Comparison of ENCODE assay signal across 20 mouse cellular contexts in genomic region chr7:78623686-78624085, GRCm38 (mm10).
DNase-seq lines count a peak whose midpoint lies in the region; ATAC-seq lines count a peak whose summit lies in the region.
"Had no signal": no experiment of that assay in that cellular context is flagged by ENCODE, and none has a peak within 500 bp of the region (broad histone marks: within the 10 kb centered on the region; RNA-seq: fewer than 3 reads in every experiment).

No protein-coding gene starts in this region.

- WGBS in forebrain, embryonic 14.5 days, result 67% methylated on average over 4 of the region's 4 CpGs

- no peaks in the 10 kb centered on the region for H3K27me3 ChIP-seq in forebrain, embryonic 14.5 days (replicated peaks; ENCODE audit: control insufficient read depth, insufficient read depth, low read length)
- H3K27me3 ChIP-seq: embryonic facial prominence, embryonic 13.5 days; heart, embryonic 13.5 days; hindbrain, embryonic 12.5 days; limb, embryonic 13.5 days; liver, embryonic 15.5 days; neural tube, embryonic 12.5 days had no signal

- H3K9me3 ChIP-seq in forebrain, embryonic 14.5 days (replicated peaks; ENCODE audit: control insufficient read depth, low read length), result no peaks in the 10 kb centered on the region
- H3K9me3 ChIP-seq: embryonic facial prominence, embryonic 13.5 days; heart, embryonic 13.5 days; hindbrain, embryonic 12.5 days; limb, embryonic 13.5 days; liver, embryonic 15.5 days; neural tube, embryonic 12.5 days had no signal

- no peaks in the 10 kb centered on the region for H3K36me3 ChIP-seq in forebrain, embryonic 14.5 days (ENCODE audit: control insufficient read depth, insufficient read depth, low read length)
- H3K36me3 ChIP-seq: embryonic facial prominence, embryonic 13.5 days; heart, embryonic 13.5 days; hindbrain, embryonic 12.5 days; limb, embryonic 13.5 days; liver, embryonic 15.5 days; neural tube, embryonic 12.5 days had no signal

- no peak overlapping the region for H3K27ac ChIP-seq in forebrain, embryonic 14.5 days (ENCODE audit: low read depth, low read length)
- H3K27ac ChIP-seq: embryonic facial prominence, embryonic 13.5 days; heart, embryonic 13.5 days; hindbrain, embryonic 12.5 days; limb, embryonic 13.5 days; liver, embryonic 15.5 days; macrophage; neural tube, embryonic 12.5 days had no signal

- no peak overlapping the region for H3K4me3 ChIP-seq in forebrain, embryonic 14.5 days (ENCODE audit: low read depth, low read length)
- H3K4me3 ChIP-seq: embryonic facial prominence, embryonic 13.5 days; heart, embryonic 13.5 days; hindbrain, embryonic 12.5 days; limb, embryonic 13.5 days; liver, embryonic 15.5 days; neural tube, embryonic 12.5 days had no signal

- ATAC-seq in forebrain, embryonic 14.5 days, result no peak
- ATAC-seq: forebrain, postnatal 0 days had no signal

- peak; percentile 14 to 20 for DNase-seq in cerebellum, postnatal 10 days
- no peak for DNase-seq in cerebellum, adult 11-12 months
- peak; percentile 6 to 31 for DNase-seq in kidney, postnatal 4 days
- no peak for DNase-seq in kidney, adult 8-10 months
- DNase-seq in 3T3-L1 (ENCODE audit: low read depth, low spot score), result peak; percentile 64
- peak; percentile 7 for DNase-seq in gastrocnemius, adult 18-20 months (ENCODE audit: low spot score)
- DNase-seq in retina, postnatal 1 day, result no peak
- no peak for DNase-seq in forebrain, embryonic 14.5 days (ENCODE audit: low spot score)
- DNase-seq: B cell, adult 2 months; cerebellum, adult 8-10 months; forebrain, postnatal 0 days; thymus, postnatal 4 days had no signal

- peaks cover 11% of the 10 kb centered on the region for H3K4me1 ChIP-seq in forebrain, embryonic 14.5 days (ENCODE audit: control insufficient read depth, insufficient read depth, low read length)
- H3K4me1 ChIP-seq: heart, embryonic 13.5 days; limb, embryonic 13.5 days; liver, embryonic 15.5 days had no signal

- H3K9ac ChIP-seq in forebrain, embryonic 14.5 days (ENCODE audit: low read length), result no peak overlapping the region
- H3K9ac ChIP-seq: embryonic facial prominence, embryonic 13.5 days; forebrain, postnatal 0 days; heart, embryonic 13.5 days; hindbrain, embryonic 12.5 days; limb, embryonic 13.5 days; liver, embryonic 15.5 days; neural tube, embryonic 12.5 days had no signal

- no peak overlapping the region for H3K4me2 ChIP-seq in forebrain, embryonic 14.5 days (ENCODE audit: low read length)
- H3K4me2 ChIP-seq: embryonic facial prominence, embryonic 13.5 days; heart, embryonic 13.5 days; hindbrain, embryonic 12.5 days; limb, embryonic 13.5 days; liver, embryonic 15.5 days; midbrain, embryonic 11.5 days; neural tube, embryonic 12.5 days had no signal

Comparison
In these comparisons a context has a peak if more than half of its experiments do, and no peak if none do; other contexts are left out.
1. DNase-seq: peak in cerebellum, postnatal 10 days (2 of 2), kidney, postnatal 4 days (2 of 2), 3T3-L1 (single experiment) and gastrocnemius, adult 18-20 months (single experiment); none in cerebellum, adult 11-12 months (single experiment), kidney, adult 8-10 months (0 of 2), retina, postnatal 1 day (single experiment) and forebrain, embryonic 14.5 days (single experiment).